Mouse (Mus musculus) lung, adult 2 months (tissue): ENCODE measurements around the gene Lrrc27.

Experiments
- CTCF ChIP-seq: fragments of 200-500 bp; IDR thresholded peaks from 2 replicates; pipeline ENCODE4 v1.5.1; 2011; ENCODE audit warnings: mild to moderate bottlenecking, low read length, control low read depth; ENCODE audit not compliant: insufficient read depth
- POLR2A ChIP-seq: fragments of 200-500 bp; IDR thresholded peaks from 2 replicates; pipeline ENCODE4 v1.6.1; 2011; ENCODE audit warnings: low read depth, mild to moderate bottlenecking, control low read depth, low read length, borderline replicate concordance; ENCODE audit errors: extremely low read depth

- TF ChIP-seq CTCF (no peak), POLR2A (no peak)
Observed at GRCm38 (mm10) chr7:139246086-139246485, 33.3 kb downstream of the Lrrc27 start.
